In the genomic region with DNA sequence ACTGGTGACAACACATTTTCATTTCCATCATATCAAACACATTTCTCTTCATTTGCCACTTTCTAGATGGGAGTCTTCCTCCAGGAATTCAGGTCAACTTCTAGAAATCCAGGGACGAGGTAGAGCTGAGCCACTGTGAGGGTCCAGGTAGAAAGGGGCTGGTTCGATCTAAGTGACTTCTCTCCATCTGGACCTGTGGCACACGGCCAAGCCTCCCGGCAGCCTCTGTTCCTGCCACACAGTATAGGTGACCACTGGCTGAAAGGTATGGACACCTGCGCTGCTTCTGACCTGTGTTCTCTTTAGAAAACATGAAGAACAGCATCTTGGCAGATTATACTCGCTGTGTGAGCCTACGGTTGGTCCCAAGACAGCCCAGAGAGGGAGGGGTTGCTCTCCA, we compare ENCODE assay signal across 25 mouse cellular contexts.
"Had no signal": no experiment of that assay in that cellular context is flagged by ENCODE, and none has a peak within 500 bp of the region (broad histone marks: within the 10 kb centered on the region; RNA-seq: fewer than 3 reads in every experiment).

No protein-coding gene starts in this region.

- H3K4me2 ChIP-seq: embryonic facial prominence, embryonic 12.5 days; embryonic facial prominence, embryonic 13.5 days; embryonic facial prominence, embryonic 15.5 days; forebrain, embryonic 12.5 days; forebrain, embryonic 13.5 days; forebrain, embryonic 15.5 days had no signal

- H3K9ac ChIP-seq: embryonic facial prominence, embryonic 12.5 days; embryonic facial prominence, embryonic 13.5 days; embryonic facial prominence, embryonic 15.5 days; forebrain, embryonic 12.5 days; forebrain, embryonic 13.5 days; forebrain, embryonic 15.5 days; forebrain, postnatal 0 days had no signal

- ATAC-seq: forebrain, embryonic 13.5 days; forebrain, embryonic 14.5 days; forebrain, embryonic 15.5 days; forebrain, embryonic 16.5 days; forebrain, postnatal 0 days had no signal

- H3K9me3 ChIP-seq: embryonic facial prominence, embryonic 10.5 days; embryonic facial prominence, embryonic 12.5 days; embryonic facial prominence, embryonic 13.5 days; embryonic facial prominence, embryonic 15.5 days; forebrain, embryonic 10.5 days; forebrain, embryonic 12.5 days; forebrain, embryonic 13.5 days; forebrain, embryonic 15.5 days had no signal

- H3K36me3 ChIP-seq: embryonic facial prominence, embryonic 10.5 days; embryonic facial prominence, embryonic 12.5 days; embryonic facial prominence, embryonic 13.5 days; embryonic facial prominence, embryonic 15.5 days; forebrain, embryonic 10.5 days; forebrain, embryonic 12.5 days; forebrain, embryonic 15.5 days had no signal

- H3K27ac ChIP-seq: embryonic facial prominence, embryonic 10.5 days; embryonic facial prominence, embryonic 12.5 days; embryonic facial prominence, embryonic 13.5 days; embryonic facial prominence, embryonic 15.5 days; forebrain, embryonic 10.5 days; forebrain, embryonic 12.5 days; forebrain, embryonic 13.5 days; forebrain, embryonic 15.5 days; gastrocnemius, adult 2 months; heart, adult 2 months had no signal

- H3K4me3 ChIP-seq: embryonic facial prominence, embryonic 10.5 days; embryonic facial prominence, embryonic 12.5 days; embryonic facial prominence, embryonic 13.5 days; embryonic facial prominence, embryonic 15.5 days; erythroblast, embryonic 14.5 days; forebrain, embryonic 10.5 days; forebrain, embryonic 12.5 days; forebrain, embryonic 13.5 days; forebrain, embryonic 15.5 days; gastrocnemius, adult 2 months; heart, adult 2 months had no signal

- DNase-seq: cerebellum, adult 2 months; cerebellum, adult 8-10 months; cerebellum, adult 9-11 months; cerebellum, postnatal 36 days; embryo, embryonic 11 days; forebrain, postnatal 0 days; gastrocnemius, adult 2 months; gastrocnemius, postnatal 10 days; gastrocnemius, postnatal 14 days; gastrocnemius, postnatal 25 days; gastrocnemius, postnatal 36 days; heart, adult 11 months; heart, adult 18-20 months; heart, adult 2 months had no signal
